Mouse (Mus musculus): ENCODE results near the gene Atp8b5. TPM values are rescaled to one million over a fixed set of nuclear protein-coding genes. Genes with fewer than 3 reads are reported as not detected.

The Atp8b5 gene
- 0.10 and 0.46 TPM in 2 replicates for polyA plus RNA-seq (2016; fragmentation: Nextera tagmentation; extraction: Ambion mirVana)

GRCm38 (mm10) chr4:43266623-43267322 lies at the start of gene Atp8b5:
Atp8b5 (plus strand) TSS chr4:43267159.
- Histone ChIP-seq H3K27me3 (ENCODE audit: insufficient read depth, poor library complexity, severe bottlenecking) (no peaks in the 10 kb centered on the region), H3K27ac (peak within 1 kb of the TSS; percentile 80), H3K4me3 (peak within 1 kb of the TSS; percentile 60), H3K4me1 (0 out of 2 replicates have a peak, but pooled peaks cover 11% of the 10 kb centered on the region), H3K9me3 (no peaks in the 10 kb centered on the region), H3K36me3 (no peaks in the 10 kb centered on the region)
- DNase-seq (ENCODE audit: low spot score): peak; percentile 92
- WGBS: under 1% methylated on average over 19 of the region's 19 CpGs

GRCm38 (mm10) chr4:43217997-43218396 lies 49.0 kb upstream of the Atp8b5 start:
- DNase-seq (ENCODE audit: low spot score): no peak
- WGBS: 80% methylated on average over 1 of the region's 1 CpGs
- Histone ChIP-seq H3K27me3 (ENCODE audit: insufficient read depth, poor library complexity, severe bottlenecking) (no peaks in the 10 kb centered on the region), H3K27ac (no peak overlapping the region), H3K36me3 (no peaks in the 10 kb centered on the region), H3K4me3 (no peak overlapping the region), H3K9me3 (no peaks in the 10 kb centered on the region), H3K4me1 (no peaks in the 10 kb centered on the region)

GRCm38 (mm10) chr4:43231821-43232220 lies 35.1 kb upstream of the Atp8b5 start:
- DNase-seq (ENCODE audit: low spot score): no peak
- H3K9me3 ChIP-seq: no peaks in the 10 kb centered on the region
- H3K27ac ChIP-seq: no peak overlapping the region
- no peaks in the 10 kb centered on the region for H3K4me1 ChIP-seq
- 81% methylated on average over 3 of the region's 3 CpGs for WGBS
- no peaks in the 10 kb centered on the region for H3K27me3 ChIP-seq (ENCODE audit: insufficient read depth, poor library complexity, severe bottlenecking)
- H3K36me3 ChIP-seq: no peaks in the 10 kb centered on the region
- H3K4me3 ChIP-seq: no peak overlapping the region

- no peaks in the 10 kb centered on the region for H3K36me3 ChIP-seq
- WGBS: 71% methylated on average over 1 of the region's 1 CpGs
- no peak for DNase-seq (ENCODE audit: low spot score)
- no peak overlapping the region for H3K27ac ChIP-seq
- H3K4me3 ChIP-seq: no peak overlapping the region
- no peaks in the 10 kb centered on the region for H3K9me3 ChIP-seq
- no peaks in the 10 kb centered on the region for H3K27me3 ChIP-seq (ENCODE audit: insufficient read depth, poor library complexity, severe bottlenecking)
- H3K4me1 ChIP-seq: no peaks in the 10 kb centered on the region
Observed at GRCm38 (mm10) chr4:43232985-43233384, 34.0 kb upstream of the Atp8b5 start.

- Histone ChIP-seq H3K36me3 (no peaks in the 10 kb centered on the region), H3K4me3 (no peak overlapping the region), H3K27me3 (ENCODE audit: insufficient read depth, poor library complexity, severe bottlenecking) (no peaks in the 10 kb centered on the region), H3K9me3 (no peaks in the 10 kb centered on the region), H3K27ac (no peak overlapping the region), H3K4me1 (no peaks in the 10 kb centered on the region)
- WGBS: 79% methylated on average over 6 of the region's 6 CpGs
- DNase-seq (ENCODE audit: low spot score): peak; percentile 54
Observed at GRCm38 (mm10) chr4:43233489-43233888, 33.5 kb upstream of the Atp8b5 start.

- Histone ChIP-seq H3K4me3 (no peak overlapping the region), H3K36me3 (peaks cover 5% of the 10 kb centered on the region; the same call in 1 of the 2 replicates), H3K27ac (no peak overlapping the region), H3K9me3 (no peaks in the 10 kb centered on the region), H3K27me3 (ENCODE audit: insufficient read depth, poor library complexity, severe bottlenecking) (no peaks in the 10 kb centered on the region), H3K4me1 (no peaks in the 10 kb centered on the region)
- peak; percentile 45 for DNase-seq (ENCODE audit: low spot score)
- WGBS: 90% methylated on average over 9 of the region's 9 CpGs
Observed at GRCm38 (mm10) chr4:43236898-43237297, 30.1 kb upstream of the Atp8b5 start.

GRCm38 (mm10) chr4:43240716-43241115 lies 26.2 kb upstream of the Atp8b5 start:
- Histone ChIP-seq H3K4me1 (no peaks in the 10 kb centered on the region), H3K4me3 (no peak overlapping the region), H3K27me3 (ENCODE audit: insufficient read depth, poor library complexity, severe bottlenecking) (no peaks in the 10 kb centered on the region), H3K27ac (no peak overlapping the region), H3K36me3 (peaks cover 5% of the 10 kb centered on the region; the same call in 1 of the 2 replicates), H3K9me3 (no peaks in the 10 kb centered on the region)
- DNase-seq (ENCODE audit: low spot score): no peak
- WGBS: 91% methylated on average over 1 of the region's 1 CpGs

- H3K27me3 ChIP-seq (ENCODE audit: insufficient read depth, poor library complexity, severe bottlenecking): no peaks in the 10 kb centered on the region
- no peak for DNase-seq (ENCODE audit: low spot score)
- WGBS: 67% methylated on average over 2 of the region's 2 CpGs
- no peaks in the 10 kb centered on the region for H3K9me3 ChIP-seq
- peaks cover 3% of the 10 kb centered on the region; the same call in 1 of the 2 replicates for H3K4me1 ChIP-seq
- H3K27ac ChIP-seq: no peak overlapping the region
- H3K4me3 ChIP-seq: no peak overlapping the region
- H3K36me3 ChIP-seq: peaks cover 5% of the 10 kb centered on the region; the same call in 1 of the 2 replicates
Observed at GRCm38 (mm10) chr4:43244022-43244421, 22.9 kb upstream of the Atp8b5 start.

- H3K36me3 ChIP-seq: peaks cover 2% of the 10 kb centered on the region; the same call in 1 of the 2 replicates
- H3K9me3 ChIP-seq: no peaks in the 10 kb centered on the region
- DNase-seq (ENCODE audit: low spot score): no peak
- H3K27ac ChIP-seq: no peak overlapping the region
- WGBS: 84% methylated on average over 4 of the region's 4 CpGs
- no peaks in the 10 kb centered on the region for H3K27me3 ChIP-seq (ENCODE audit: insufficient read depth, poor library complexity, severe bottlenecking)
- H3K4me3 ChIP-seq: no peak overlapping the region
- peaks cover 11% of the 10 kb centered on the region for H3K4me1 ChIP-seq
Observed at GRCm38 (mm10) chr4:43245776-43246175, 21.2 kb upstream of the Atp8b5 start.

- Histone ChIP-seq H3K4me1 (peaks cover 11% of the 10 kb centered on the region), H3K4me3 (no peak overlapping the region), H3K9me3 (no peaks in the 10 kb centered on the region), H3K27ac (no peak overlapping the region), H3K27me3 (ENCODE audit: insufficient read depth, poor library complexity, severe bottlenecking) (no peaks in the 10 kb centered on the region), H3K36me3 (no peaks in the 10 kb centered on the region; the same call in 1 of the 2 replicates)
- 62% methylated on average over 7 of the region's 7 CpGs for WGBS
- DNase-seq (ENCODE audit: low spot score): no peak
Observed at GRCm38 (mm10) chr4:43248026-43248425, 18.9 kb upstream of the Atp8b5 start.

- DNase-seq (ENCODE audit: low spot score): no peak
- H3K4me1 ChIP-seq: peaks cover 11% of the 10 kb centered on the region
- H3K36me3 ChIP-seq: no peaks in the 10 kb centered on the region; the same call in 1 of the 2 replicates
- H3K27me3 ChIP-seq (ENCODE audit: insufficient read depth, poor library complexity, severe bottlenecking): no peaks in the 10 kb centered on the region
- H3K9me3 ChIP-seq: no peaks in the 10 kb centered on the region
- no peak overlapping the region for H3K4me3 ChIP-seq
- WGBS: 58% methylated on average over 2 of the region's 2 CpGs
- H3K27ac ChIP-seq: no peak overlapping the region
Observed at GRCm38 (mm10) chr4:43248909-43249308, 18.1 kb upstream of the Atp8b5 start.

GRCm38 (mm10) chr4:43251269-43251668 lies 15.7 kb upstream of the Atp8b5 start:
- Histone ChIP-seq H3K4me1 (peaks cover 11% of the 10 kb centered on the region), H3K36me3 (no peaks in the 10 kb centered on the region; the same call in 1 of the 2 replicates), H3K27me3 (ENCODE audit: insufficient read depth, poor library complexity, severe bottlenecking) (no peaks in the 10 kb centered on the region), H3K4me3 (no peak overlapping the region), H3K27ac (no peak overlapping the region), H3K9me3 (no peaks in the 10 kb centered on the region)
- no peak for DNase-seq (ENCODE audit: low spot score)
- WGBS: 55% methylated on average over 6 of the region's 6 CpGs

- Histone ChIP-seq H3K36me3 (peaks cover 3% of the 10 kb centered on the region; the same call in 1 of the 2 replicates), H3K4me1 (peaks cover 18% of the 10 kb centered on the region), H3K27me3 (ENCODE audit: insufficient read depth, poor library complexity, severe bottlenecking) (no peaks in the 10 kb centered on the region), H3K9me3 (no peaks in the 10 kb centered on the region), H3K27ac (no peak overlapping the region), H3K4me3 (no peak overlapping the region)
- DNase-seq (ENCODE audit: low spot score): no peak
- WGBS: 93% methylated on average over 2 of the region's 2 CpGs
Observed at GRCm38 (mm10) chr4:43257040-43257439, 9.9 kb upstream of the Atp8b5 start.
